Mouse (Mus musculus) C2C12 (cell line): ENCODE data around the gene Vamp3.

Experiments used
- CEBPB ChIP-seq: IDR thresholded peaks from one replicate; pipeline ENCODE4 v1.6.1; 2011; ENCODE audit warnings: low read depth, mild to moderate bottlenecking, control low read depth, moderate library complexity
- CTCF ChIP-seq: IDR thresholded peaks from one replicate; pipeline ENCODE4 v1.5.1; 2011; ENCODE audit not compliant: control insufficient read depth, insufficient read depth, insufficient read length
- FOSL1 ChIP-seq: IDR thresholded peaks from one replicate; pipeline ENCODE4 v1.8.0; 2011; ENCODE audit warnings: mild to moderate bottlenecking, low read length; ENCODE audit not compliant: poor library complexity, insufficient read depth, severe bottlenecking
- MAX ChIP-seq: IDR thresholded peaks from one replicate; pipeline ENCODE4 v1.6.1; 2011; ENCODE audit warnings: mild to moderate bottlenecking, control low read depth
- MYOD1 ChIP-seq: IDR thresholded peaks from one replicate; pipeline ENCODE4 v1.6.1; 2011; ENCODE audit warnings: low read depth; ENCODE audit not compliant: control insufficient read depth, insufficient read length
- MYOG ChIP-seq: IDR thresholded peaks from one replicate; pipeline ENCODE4 v1.6.1; 2011; ENCODE audit not compliant: control insufficient read depth, insufficient read length; ENCODE audit errors: extremely low read depth
- USF1 ChIP-seq: IDR thresholded peaks from one replicate; pipeline ENCODE4 v1.6.1; 2011; ENCODE audit warnings: low read depth, mild to moderate bottlenecking, control low read depth, moderate library complexity

DNA sequence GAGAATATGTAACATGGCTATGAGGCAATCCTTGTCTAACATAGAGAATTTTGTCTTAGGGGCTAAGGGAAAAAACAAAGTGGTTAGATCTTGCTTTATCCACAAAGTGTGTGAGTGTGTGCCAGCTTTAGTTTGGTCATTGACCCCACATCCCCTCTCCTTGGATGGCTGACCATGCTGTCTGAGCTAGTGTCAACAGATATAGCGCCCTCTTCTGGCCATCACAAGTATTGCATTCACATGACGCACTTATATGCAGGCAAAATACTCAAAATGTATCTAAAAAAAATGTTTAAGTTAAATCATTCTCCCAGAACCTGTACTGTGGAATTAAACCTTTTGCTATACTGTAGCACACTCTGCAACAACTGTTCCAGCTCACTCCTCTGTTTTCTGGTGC is 37.4 kb upstream of the Vamp3 start:
- no peak for TF ChIP-seq CTCF
- TF ChIP-seq USF1: no peak
- TF ChIP-seq MYOG: no peak
- no peak for TF ChIP-seq CEBPB
- TF ChIP-seq FOSL1: no peak
- TF ChIP-seq MAX: no peak
- TF ChIP-seq MYOD1: no peak
